Mouse (Mus musculus) B cell, adult 62 days (primary cell): ENCODE results near the gene Pop7. TPM values are rescaled to one million over a fixed set of nuclear protein-coding genes. Genes with fewer than 3 reads are reported as not detected.

Source experiments
- total RNA-seq: library from RNA; stranded (reverse); gene quantifications from 4 replicates; pipeline ENCODE4 v1.2.4, GENCODE M21; 2023

Pop7 gene
- total RNA-seq = 31.5 to 37.5 TPM (median 32.2 TPM) in 4 replicates

GRCm38 (mm10) chr5:137501709-137502666, at the start of gene Pop7:
Pop7 (minus strand) TSS chr5:137502518.

GRCm38 (mm10) chr5:137533117-137533827, 31.0 kb upstream of the Pop7 start, which contains the start of the genes Epo and Gnb2:
Epo (minus strand) TSS chr5:137533242.
Gnb2 (minus strand) TSS chr5:137533510.

GRCm38 (mm10) chr5:137518436-137518835, 16.1 kb upstream of the Pop7 start, which contains the start of gene Gigyf1:
Gigyf1 (plus strand) TSS chr5:137518548.

GRCm38 (mm10) chr5:137476964-137477363, 25.4 kb downstream of the Pop7 start, which contains the start of gene Zan:
Zan (minus strand) TSS chr5:137477064.

Other genes starting within 250 kb of the Pop7 start
- gene Ache, start 215.0 kb downstream of the Pop7 start, total RNA-seq = 0.43 to 0.98 TPM (median 0.74 TPM) in 4 replicates
- 0.58 to 2.3 TPM (median 1.7 TPM) in 4 replicates for gene Ufsp1, start 207.9 kb downstream of the Pop7 start, total RNA-seq
- gene Srrt, start 194.8 kb downstream of the Pop7 start, total RNA-seq = 398 to 449 TPM (median 433 TPM) in 4 replicates
- gene Trip6, start 188.1 kb downstream of the Pop7 start, total RNA-seq = 5.1 to 7.4 TPM (median 6.9 TPM) in 4 replicates
- gene Slc12a9, start 168.9 kb downstream of the Pop7 start, total RNA-seq = 19.9 to 27.0 TPM (median 21.0 TPM) in 4 replicates
- not detected in 4 replicates for gene Ephb4, start 152.4 kb downstream of the Pop7 start, total RNA-seq
- not detected in 4 replicates for gene Zan, start 25.5 kb downstream of the Pop7 start, total RNA-seq
- 102 to 122 TPM (median 107 TPM) in 4 replicates for gene Gigyf1, start 16.0 kb upstream of the Pop7 start, total RNA-seq
- gene Epo, start 30.7 kb upstream of the Pop7 start, total RNA-seq = not detected in 4 replicates
- gene Gnb2, start 31.0 kb upstream of the Pop7 start, total RNA-seq = 376 to 402 TPM (median 387 TPM) in 4 replicates
- not detected in 4 replicates for gene Actl6b, start 51.0 kb upstream of the Pop7 start, total RNA-seq
- 0.44 to 1.0 TPM (median 0.49 TPM) in 3 of 4 replicates, not detected in the other for gene Tfr2, start 67.3 kb upstream of the Pop7 start, total RNA-seq
- gene Mospd3, start 98.5 kb upstream of the Pop7 start, total RNA-seq = 35.5 to 53.4 TPM (median 47.2 TPM) in 4 replicates
- 0.57 to 1.8 TPM (median 0.97 TPM) in 4 replicates for gene Pcolce, start 111.3 kb upstream of the Pop7 start, total RNA-seq
- 0.35 to 1.1 TPM (median 0.51 TPM) in 4 replicates for gene Fbxo24, start 126.5 kb upstream of the Pop7 start, total RNA-seq
- 194 to 213 TPM (median 205 TPM) in 4 replicates for gene Lrch4, start 126.6 kb upstream of the Pop7 start, total RNA-seq
- 60.1 to 69.9 TPM (median 63.7 TPM) in 4 replicates for gene Gm20605, start 126.7 kb upstream of the Pop7 start, total RNA-seq
- 70.9 to 87.6 TPM (median 79.5 TPM) in 4 replicates for gene Sap25, start 138.8 kb upstream of the Pop7 start, total RNA-seq
- not detected in 4 replicates for gene Irs3, start 143.2 kb upstream of the Pop7 start, total RNA-seq
- 15.2 to 20.8 TPM (median 18.0 TPM) in 4 replicates for gene Agfg2, start 182.2 kb upstream of the Pop7 start, total RNA-seq
- gene Nyap1, start 239.1 kb upstream of the Pop7 start, total RNA-seq = 0.24 to 0.75 TPM (median 0.55 TPM) in 4 replicates
- gene Tsc22d4, start 243.2 kb upstream of the Pop7 start, total RNA-seq = 195 to 220 TPM (median 202 TPM) in 4 replicates